Mouse (Mus musculus) neural tube, embryonic 13.5 days (tissue): Measurements from ENCODE around the gene Pbx3. TPM values are rescaled to one million over a fixed set of nuclear protein-coding genes. Genes with fewer than 3 reads are reported as not detected.

Experiments used
- ATAC-seq: fragments of 200-750 bp; cut with Nextera tagmentation; 2 replicates; pipeline ENCODE4 v1.8.0; 2017; ENCODE audit warnings: low read depth, mild to moderate bottlenecking, moderate TSS enrichment, moderate library complexity
- H3K27ac ChIP-seq: fragments of 300-500 bp; sonication (generic); replicated peaks from 2 replicates; pipeline ENCODE4 v1.5.1; 2015; ENCODE audit warnings: moderate library complexity, mild to moderate bottlenecking, inconsistent platforms
- H3K27me3 ChIP-seq: fragments of 300-500 bp; sonication (generic); 2 replicates; pipeline ENCODE4 v1.6.1; 2015; ENCODE audit warnings: mild to moderate bottlenecking, inconsistent platforms
- H3K36me3 ChIP-seq: fragments of 300-500 bp; sonication (generic); 2 replicates; pipeline ENCODE4 v1.6.1; 2015; ENCODE audit warnings: mild to moderate bottlenecking, inconsistent platforms
- H3K4me1 ChIP-seq: fragments of 300-500 bp; sonication (generic); replicated peaks from 2 replicates; pipeline ENCODE4 v1.6.1; 2015; ENCODE audit warnings: inconsistent platforms
- H3K4me2 ChIP-seq: fragments of 300-500 bp; sonication (generic); 2 replicates; pipeline ENCODE4 v1.6.1; 2015; ENCODE audit warnings: inconsistent platforms, mild to moderate bottlenecking, moderate library complexity
- H3K4me3 ChIP-seq: fragments of 300-500 bp; sonication (generic); 2 replicates; pipeline ENCODE4 v1.5.1; 2015; ENCODE audit warnings: mild to moderate bottlenecking, inconsistent platforms
- H3K9ac ChIP-seq: fragments of 300-500 bp; sonication (generic); 2 replicates; pipeline ENCODE4 v1.6.1; 2015; ENCODE audit warnings: moderate library complexity, mild to moderate bottlenecking, inconsistent platforms
- H3K9me3 ChIP-seq: fragments of 300-500 bp; sonication (generic); 2 replicates; pipeline ENCODE4 v1.6.1; 2016; ENCODE audit warnings: inconsistent platforms
- WGBS: fragments of 180-500 bp; shearing (Covaris S2); methylation state at CpG from one replicate; pipeline ENCODE4 v1.1.7; 2015; 5-methylcytosine and 5-hydroxymethylcytosine counted together
- polyA plus RNA-seq: library from polyadenylated mRNA; unstranded; fragments of >200 nt; fragmentation: Nextera tagmentation; extraction: Ambion mirVana; gene quantifications from 2 replicates; pipeline ENCODE4 v1.2.1, GENCODE M21; 2015

Pbx3 gene
- polyA plus RNA-seq, 1 experiment from 2014 or later: 109 TPM

DNA sequence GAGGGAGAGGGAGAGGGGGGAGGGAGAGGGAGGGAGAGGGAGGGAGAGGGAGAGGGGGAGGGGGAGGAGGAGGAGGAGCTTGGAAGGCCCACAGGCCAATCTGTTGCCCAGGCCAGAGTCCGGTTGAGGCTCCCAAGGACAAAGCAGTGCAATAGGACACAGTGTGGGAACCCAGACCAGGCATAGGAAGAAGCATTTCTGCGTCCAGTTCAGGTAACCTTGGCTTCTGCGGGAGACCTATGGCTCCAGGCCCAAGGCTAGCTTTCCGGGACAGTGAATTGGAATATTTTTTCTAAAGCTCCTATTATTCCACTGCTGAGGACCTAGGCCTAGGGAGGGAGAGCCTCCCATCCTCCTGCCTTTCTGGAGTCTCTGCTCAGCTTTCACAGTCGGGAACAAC lies 218.1 kb downstream of the Pbx3 start:
- no peaks in the 10 kb centered on the region for H3K9me3 ChIP-seq
- no peak for ATAC-seq
- no peaks in the 10 kb centered on the region for H3K27me3 ChIP-seq
- H3K36me3 ChIP-seq: no peaks in the 10 kb centered on the region
- H3K27ac ChIP-seq: no peak overlapping the region
- no peak overlapping the region for H3K4me2 ChIP-seq
- H3K4me3 ChIP-seq: no peak overlapping the region
- H3K4me1 ChIP-seq: peaks cover 16% of the 10 kb centered on the region; the same call in 1 of the 2 replicates
- WGBS: 65% methylated on average over 5 of the region's 5 CpGs
- no peak overlapping the region for H3K9ac ChIP-seq

DNA sequence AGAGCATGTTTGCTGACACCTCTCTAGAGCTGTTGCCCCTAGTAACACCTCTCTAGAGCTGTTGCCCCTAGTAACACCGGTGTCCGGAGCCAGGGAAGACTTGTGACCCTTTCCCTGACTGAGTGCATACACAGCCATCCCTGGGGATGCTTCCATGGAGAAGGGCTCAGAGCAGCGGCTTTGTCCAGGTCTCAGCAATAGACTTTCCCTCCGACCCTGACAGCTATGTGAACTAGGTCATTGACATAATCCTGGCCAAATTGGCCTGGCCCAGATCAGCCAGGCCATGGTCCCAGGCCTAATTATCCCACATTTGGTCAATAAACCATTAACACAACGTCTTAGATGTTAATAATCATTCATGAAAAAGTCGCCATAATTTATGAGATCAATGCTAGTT lies 219.6 kb downstream of the Pbx3 start:
- WGBS: 70% methylated on average over 6 of the region's 6 CpGs
- ATAC-seq: no peak
- peaks cover 14% of the 10 kb centered on the region; the same call in 1 of the 2 replicates for H3K4me1 ChIP-seq
- H3K4me3 ChIP-seq: no peak overlapping the region
- no peaks in the 10 kb centered on the region for H3K9me3 ChIP-seq
- no peak overlapping the region for H3K27ac ChIP-seq
- H3K27me3 ChIP-seq: no peaks in the 10 kb centered on the region
- H3K4me2 ChIP-seq: no peak overlapping the region
- no peak overlapping the region for H3K9ac ChIP-seq
- no peaks in the 10 kb centered on the region for H3K36me3 ChIP-seq

DNA sequence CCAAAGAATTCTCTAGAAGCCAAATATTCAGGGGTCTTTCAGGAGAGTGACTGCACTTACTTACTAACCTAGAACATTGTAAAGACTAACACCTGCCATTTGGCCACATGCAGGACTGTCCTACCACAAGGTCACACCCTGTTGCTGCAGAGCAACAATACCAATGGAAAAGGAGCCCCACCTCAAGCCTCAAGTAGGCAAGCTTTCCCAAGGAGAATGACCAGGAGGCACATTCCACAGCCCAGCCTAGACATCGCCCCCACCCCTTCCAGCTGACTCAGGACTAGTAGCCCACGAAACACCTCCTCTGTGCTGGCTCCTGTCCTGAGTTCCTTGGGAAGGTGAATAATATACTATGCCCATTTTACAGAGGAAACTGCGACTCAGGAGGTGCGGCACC lies 222.4 kb downstream of the Pbx3 start:
- H3K27me3 ChIP-seq: no peaks in the 10 kb centered on the region
- peaks cover 13% of the 10 kb centered on the region for H3K4me1 ChIP-seq
- ATAC-seq: no peak
- no peaks in the 10 kb centered on the region for H3K36me3 ChIP-seq
- no peak overlapping the region for H3K27ac ChIP-seq
- H3K9ac ChIP-seq: no peak overlapping the region
- no peaks in the 10 kb centered on the region for H3K9me3 ChIP-seq
- H3K4me3 ChIP-seq: no peak overlapping the region
- no peak overlapping the region for H3K4me2 ChIP-seq
- 93% methylated on average over 4 of the region's 4 CpGs for WGBS

DNA sequence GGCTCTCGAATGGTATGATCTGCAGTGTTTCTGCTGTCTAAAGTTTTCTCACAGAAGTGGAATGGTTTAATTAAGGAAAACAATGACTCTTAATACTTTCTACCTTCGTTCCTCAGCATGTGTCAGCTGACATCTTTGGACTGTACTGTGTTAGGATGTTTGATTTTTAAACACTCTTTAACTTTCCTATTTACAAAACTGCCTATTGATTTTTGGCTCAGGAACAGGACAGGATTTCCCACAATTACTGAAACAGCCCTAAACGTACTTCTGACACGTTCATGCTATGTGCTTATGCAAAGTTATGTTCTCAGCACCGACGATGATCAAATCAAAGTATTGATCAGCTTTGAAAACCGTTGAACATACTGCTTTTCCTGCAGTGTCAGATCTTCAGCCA lies 224.7 kb downstream of the Pbx3 start:
- no peak for ATAC-seq
- Histone ChIP-seq H3K4me3 (no peak overlapping the region), H3K4me1 (peaks cover 13% of the 10 kb centered on the region), H3K27me3 (no peaks in the 10 kb centered on the region), H3K27ac (no peak overlapping the region), H3K4me2 (no peak overlapping the region), H3K36me3 (no peaks in the 10 kb centered on the region), H3K9ac (no peak overlapping the region), H3K9me3 (no peaks in the 10 kb centered on the region)
- WGBS: 83% methylated on average over 7 of the region's 7 CpGs

DNA sequence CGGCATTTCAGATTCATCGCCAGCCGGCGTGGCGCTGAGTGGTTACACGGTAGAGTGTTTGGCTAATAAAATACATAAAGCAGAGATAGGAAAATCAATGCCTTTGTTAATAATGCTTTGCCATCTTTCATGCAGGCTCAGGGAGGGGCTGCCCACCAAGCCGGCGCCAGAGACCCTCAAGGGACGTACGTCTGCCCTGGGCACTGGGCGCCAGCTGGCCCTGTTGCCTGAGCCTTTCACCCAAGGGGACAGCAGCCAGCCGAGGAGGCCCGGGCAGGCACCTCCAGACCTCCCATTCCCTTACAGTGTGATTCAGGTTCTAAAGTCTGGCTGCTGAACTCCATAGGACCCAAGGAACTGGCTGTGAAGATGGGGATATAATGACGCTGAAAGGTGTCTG lies 225.5 kb downstream of the Pbx3 start:
- no peak overlapping the region for H3K9ac ChIP-seq
- no peaks in the 10 kb centered on the region for H3K27me3 ChIP-seq
- H3K4me3 ChIP-seq: no peak overlapping the region
- H3K4me1 ChIP-seq: peaks cover 13% of the 10 kb centered on the region
- no peaks in the 10 kb centered on the region for H3K36me3 ChIP-seq
- no peaks in the 10 kb centered on the region for H3K9me3 ChIP-seq
- H3K4me2 ChIP-seq: no peak overlapping the region
- H3K27ac ChIP-seq: peak overlapping the region; percentile 67; the same call in 1 of the 2 replicates
- ATAC-seq: no peak
- WGBS: 50% methylated on average over 14 of the region's 14 CpGs

DNA sequence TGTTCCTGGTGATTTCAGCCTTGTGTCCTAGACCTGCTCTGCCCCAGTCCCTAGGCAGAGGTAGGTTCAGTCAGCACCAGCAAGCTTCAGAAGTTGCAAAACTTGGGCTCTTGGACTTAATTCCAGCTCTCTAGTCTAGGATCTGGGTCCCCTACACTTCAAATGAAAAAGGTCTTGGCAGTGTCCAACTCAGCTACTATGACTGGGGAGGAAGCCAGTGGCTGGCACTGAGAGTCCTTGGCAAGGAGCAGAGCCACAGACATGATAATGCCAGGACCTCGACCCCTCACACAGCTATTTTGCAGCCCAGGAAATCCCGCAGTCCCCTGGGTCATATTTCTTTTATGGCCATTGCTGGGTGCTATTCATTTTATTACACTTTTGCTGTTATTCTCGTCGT lies 225.9 kb downstream of the Pbx3 start:
- H3K4me3 ChIP-seq: no peak overlapping the region
- ATAC-seq: no peak
- no peaks in the 10 kb centered on the region for H3K36me3 ChIP-seq
- 24% methylated on average over 4 of the region's 4 CpGs for WGBS
- H3K4me1 ChIP-seq: peaks cover 13% of the 10 kb centered on the region
- no peaks in the 10 kb centered on the region for H3K27me3 ChIP-seq
- H3K9ac ChIP-seq: no peak overlapping the region
- no peak overlapping the region for H3K4me2 ChIP-seq
- peak overlapping the region; percentile 67; the same call in 1 of the 2 replicates for H3K27ac ChIP-seq
- no peaks in the 10 kb centered on the region for H3K9me3 ChIP-seq

DNA sequence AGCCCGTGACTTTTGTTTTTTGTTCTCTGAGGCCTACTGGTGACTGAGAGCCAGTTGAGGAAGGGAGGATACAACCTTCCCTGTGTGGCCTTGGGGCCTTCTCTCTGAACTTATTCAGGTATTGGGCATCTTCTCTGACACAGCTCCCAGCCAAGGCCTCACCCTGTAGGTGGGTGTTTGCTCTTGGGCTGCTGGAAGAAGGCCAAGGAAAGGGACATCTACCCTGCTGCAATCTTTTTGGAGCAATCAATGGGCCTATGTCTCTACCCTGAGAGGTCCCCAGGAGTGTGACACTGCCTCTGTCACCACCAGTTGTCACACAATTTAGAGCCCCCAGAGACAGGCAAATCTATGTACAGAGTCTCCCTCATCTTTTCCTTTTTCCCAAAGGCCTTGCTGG lies 226.5 kb downstream of the Pbx3 start:
- Histone ChIP-seq H3K9me3 (no peaks in the 10 kb centered on the region), H3K9ac (no peak overlapping the region), H3K36me3 (no peaks in the 10 kb centered on the region), H3K4me2 (no peak overlapping the region), H3K4me3 (no peak overlapping the region), H3K4me1 (peaks cover 13% of the 10 kb centered on the region), H3K27me3 (no peaks in the 10 kb centered on the region), H3K27ac (0 out of 2 replicates have a peak overlapping the region, but pooled peaks have one; percentile 67)
- 80% methylated on average over 1 of the region's 1 CpGs for WGBS
- ATAC-seq: no peak

DNA sequence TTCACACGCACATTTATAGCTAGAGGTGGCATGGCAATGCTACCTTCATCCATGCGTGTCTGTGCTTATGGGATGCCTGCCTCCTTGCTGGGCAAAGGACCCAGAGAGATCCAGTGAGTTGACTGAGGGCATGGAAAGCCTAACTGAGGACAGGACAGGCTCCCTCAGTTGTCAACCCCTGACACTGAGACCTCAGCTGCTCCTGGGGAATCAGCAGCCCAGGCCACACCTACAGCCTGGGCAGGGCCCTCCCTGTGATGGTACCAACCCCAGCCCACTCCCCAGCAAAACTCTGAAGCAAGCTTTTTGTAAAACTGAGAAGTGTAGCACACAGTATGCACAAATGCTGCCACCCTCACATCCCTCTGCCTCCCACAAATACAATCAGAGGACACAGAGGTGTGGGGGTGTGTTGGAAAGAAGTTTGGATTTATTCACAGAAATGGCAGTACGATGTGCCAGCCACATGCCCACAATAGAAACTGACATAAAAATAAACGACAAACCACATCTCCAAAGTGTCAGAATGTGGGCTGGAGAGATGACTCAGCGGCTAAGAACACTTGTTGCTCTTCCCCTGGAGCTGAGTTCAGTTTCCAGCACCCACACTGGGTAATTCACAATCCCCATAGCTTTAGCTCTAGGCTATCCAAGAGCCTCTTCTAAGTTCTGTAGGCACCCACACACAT lies 233.3 kb downstream of the Pbx3 start:
- H3K27ac ChIP-seq: no peak overlapping the region
- H3K4me3 ChIP-seq: no peak overlapping the region
- no peaks in the 10 kb centered on the region for H3K9me3 ChIP-seq
- peaks cover 11% of the 10 kb centered on the region; the same call in 1 of the 2 replicates for H3K4me1 ChIP-seq
- no peak overlapping the region for H3K9ac ChIP-seq
- H3K36me3 ChIP-seq: no peaks in the 10 kb centered on the region
- 78% methylated on average over 5 of the region's 5 CpGs for WGBS
- no peaks in the 10 kb centered on the region for H3K27me3 ChIP-seq
- no peak for ATAC-seq
- H3K4me2 ChIP-seq: no peak overlapping the region

DNA sequence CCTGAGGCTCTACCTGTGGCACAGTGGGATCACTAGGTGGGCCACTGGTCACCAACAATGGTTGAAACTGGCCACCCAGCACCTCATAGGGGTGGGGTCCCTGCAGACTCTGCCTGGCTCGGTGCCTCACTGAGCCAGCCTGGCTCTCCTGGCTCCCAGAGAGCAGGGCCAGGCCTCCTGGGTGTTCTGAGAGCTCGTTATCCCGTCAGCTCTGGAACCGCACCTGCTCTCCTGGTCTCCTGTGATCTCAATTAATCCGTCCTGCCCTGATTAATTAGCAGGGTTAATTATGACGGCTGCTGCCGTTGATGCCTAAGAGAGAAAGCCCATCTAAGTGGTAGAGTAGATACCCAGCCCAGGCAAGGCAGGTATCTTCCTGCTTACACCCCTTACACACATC lies 237.6 kb downstream of the Pbx3 start:
- H3K4me2 ChIP-seq: no peak overlapping the region
- no peaks in the 10 kb centered on the region for H3K36me3 ChIP-seq
- H3K27ac ChIP-seq: no peak overlapping the region
- no peak overlapping the region for H3K4me3 ChIP-seq
- H3K9ac ChIP-seq: no peak overlapping the region
- H3K4me1 ChIP-seq: peaks cover 12% of the 10 kb centered on the region; the same call in 1 of the 2 replicates
- WGBS: 43% methylated on average over 7 of the region's 7 CpGs
- H3K27me3 ChIP-seq: no peaks in the 10 kb centered on the region
- H3K9me3 ChIP-seq: no peaks in the 10 kb centered on the region
- no peak for ATAC-seq

DNA sequence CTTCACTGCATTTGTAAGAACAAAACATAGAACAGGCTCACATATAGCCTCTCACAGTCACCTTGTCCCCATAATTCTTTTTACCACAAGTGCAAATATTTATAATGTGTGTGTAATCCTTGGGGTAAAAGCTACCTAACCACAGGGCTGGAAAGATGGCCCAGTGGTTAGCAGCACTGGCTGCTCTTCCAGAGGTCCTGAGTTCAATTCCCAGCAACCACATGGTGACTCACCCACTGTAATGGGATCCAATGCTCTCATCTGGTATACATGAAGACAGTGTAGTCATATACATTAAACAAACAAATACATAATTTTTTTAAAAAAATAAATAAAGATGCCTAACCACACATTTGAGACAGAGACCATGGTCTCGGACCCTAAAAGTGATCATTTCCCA lies 240.2 kb downstream of the Pbx3 start:
- Histone ChIP-seq H3K4me2 (no peak overlapping the region), H3K36me3 (no peaks in the 10 kb centered on the region), H3K27me3 (peaks cover 3% of the 10 kb centered on the region; the same call in 1 of the 2 replicates), H3K9me3 (no peaks in the 10 kb centered on the region), H3K4me3 (no peak overlapping the region), H3K9ac (no peak overlapping the region), H3K27ac (no peak overlapping the region), H3K4me1 (peaks cover 30% of the 10 kb centered on the region)
- no peak for ATAC-seq
- WGBS: 100% methylated on average over 1 of the region's 1 CpGs

DNA sequence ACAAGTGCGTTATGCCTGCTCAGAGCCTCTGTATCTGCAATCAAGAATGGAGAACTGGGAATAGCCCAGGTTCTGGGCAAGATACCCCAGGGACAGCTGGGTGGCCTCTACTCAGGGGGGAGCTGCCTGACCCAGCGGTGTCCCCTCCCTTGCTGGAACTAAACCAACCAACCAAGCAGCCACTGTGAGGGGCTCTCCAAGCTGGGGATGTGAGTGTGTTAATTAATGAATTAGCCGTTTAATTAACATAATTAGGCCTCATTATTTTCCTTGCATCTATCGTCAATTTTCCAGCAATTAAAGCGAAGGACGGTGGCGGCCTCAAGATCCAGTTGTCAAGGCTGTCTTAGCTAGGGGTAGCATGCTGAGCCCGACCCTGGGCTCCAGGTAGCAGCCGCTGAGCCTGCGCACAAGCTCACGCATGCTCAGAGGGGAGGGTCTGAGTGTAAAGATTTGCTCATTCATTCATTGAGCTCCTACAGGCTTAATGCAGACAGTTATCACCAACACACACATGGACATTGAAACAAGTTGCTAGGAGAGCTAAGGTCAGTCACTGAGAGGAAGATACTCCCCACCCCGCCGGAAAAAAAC lies 243.2 kb downstream of the Pbx3 start:
- peak; percentile 15; the same call in 1 of the 2 replicates for ATAC-seq
- peak overlapping the region; percentile 5; the same call in 1 of the 2 replicates for H3K4me2 ChIP-seq
- no peak overlapping the region for H3K27ac ChIP-seq

DNA sequence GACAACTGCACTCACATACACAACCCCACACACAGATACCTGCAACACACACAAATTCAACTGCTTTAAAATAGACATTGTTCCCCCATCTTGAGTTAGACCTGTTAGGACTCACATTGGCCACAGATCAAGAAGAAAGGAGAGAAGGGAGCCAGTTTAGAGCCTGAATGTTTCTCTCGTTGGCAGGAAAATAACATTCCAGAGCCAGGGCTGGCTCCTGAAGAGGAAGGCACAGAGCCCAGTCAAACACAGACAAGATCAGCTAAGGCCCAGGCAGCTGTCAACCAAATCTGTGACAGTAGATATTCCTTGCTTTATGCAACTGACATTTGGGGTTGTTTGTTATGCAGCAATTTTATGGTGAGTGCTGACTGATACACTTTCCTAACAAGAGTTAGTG lies 245.1 kb downstream of the Pbx3 start:
- Histone ChIP-seq H3K27ac (no peak overlapping the region), H3K4me1 (peaks cover 19% of the 10 kb centered on the region), H3K4me3 (no peak overlapping the region), H3K27me3 (peaks cover 7% of the 10 kb centered on the region; the same call in 1 of the 2 replicates), H3K4me2 (no peak overlapping the region), H3K9me3 (no peaks in the 10 kb centered on the region), H3K36me3 (no peaks in the 10 kb centered on the region), H3K9ac (no peak overlapping the region)
- no peak for ATAC-seq
- 100% methylated on average over 1 of the region's 1 CpGs for WGBS

More for the DNA sequence above, 243.2 kb downstream of the Pbx3 start:
- Histone ChIP-seq H3K9ac (no peak overlapping the region; the same call in 1 of the 2 replicates), H3K9me3 (no peaks in the 10 kb centered on the region), H3K4me1 (peaks cover 19% of the 10 kb centered on the region), H3K27me3 (peaks cover 7% of the 10 kb centered on the region; the same call in 1 of the 2 replicates), H3K36me3 (no peaks in the 10 kb centered on the region), H3K4me3 (no peak overlapping the region)
- 39% methylated on average over 13 of the region's 13 CpGs for WGBS
